Mouse (Mus musculus): ENCODE results near the gene Ntrk3. TPM values are rescaled to one million over a fixed set of nuclear protein-coding genes. Genes with fewer than 3 reads are reported as not detected.

Gene Ntrk3
- polyA plus RNA-seq, 2 experiments: 5.3 to 15.0 TPM

DNA sequence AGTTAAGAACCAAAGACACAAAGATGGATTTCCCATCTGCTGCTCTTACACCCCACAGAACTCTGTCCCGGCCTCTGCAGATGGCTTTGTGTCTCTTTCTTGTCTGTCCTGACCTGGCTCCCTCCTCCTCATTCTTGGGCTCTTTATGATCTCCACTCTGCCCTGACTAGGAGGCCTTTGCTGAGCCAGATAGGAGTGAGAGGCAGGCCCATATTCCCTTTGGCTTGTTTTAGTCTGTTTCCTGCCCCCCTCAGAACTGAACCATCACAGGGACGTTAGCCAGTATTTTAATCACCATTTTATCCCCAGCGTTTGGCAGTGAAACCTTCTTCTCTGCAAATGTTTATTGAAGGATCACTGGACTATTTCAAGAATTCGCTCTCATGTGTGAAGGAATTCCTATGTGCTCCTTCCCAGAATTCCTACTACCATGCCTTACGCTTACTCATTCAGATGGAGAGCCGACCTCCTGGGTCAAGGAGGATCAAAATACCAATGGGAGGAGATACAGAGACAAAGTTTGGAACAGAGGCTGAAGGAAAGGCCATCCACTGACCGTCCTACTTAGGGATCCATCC, 31.4 kb upstream of the Ntrk3 start:
- Histone ChIP-seq H3K9ac (ENCODE audit: low read depth, low read length, severe bottlenecking) (no peak overlapping the region), H3K4me2 (replicated peaks; ENCODE audit: low read depth, low read length, severe bottlenecking) (no peak overlapping the region), H3K36me3 (ENCODE audit: control insufficient read depth, insufficient read depth, low read length) (peaks cover 14% of the 10 kb centered on the region), H3K4me1 (ENCODE audit: control insufficient read depth, insufficient read depth, low read length) (no peaks in the 10 kb centered on the region), H3K9me3 (ENCODE audit: control insufficient read depth, low read length) (no peaks in the 10 kb centered on the region), H3K27me3 (ENCODE audit: control insufficient read depth, insufficient read depth, low read length) (no peaks in the 10 kb centered on the region), H3K4me3 (replicated peaks; ENCODE audit: low read length) (no peak overlapping the region), H3K27ac (replicated peaks; ENCODE audit: low read depth, low read length) (no peak overlapping the region)
- DNase-seq (ENCODE audit: low spot score) (peak; percentile 8), ATAC-seq (ENCODE audit: low FRiP score, low read depth) (no peak)
- 62% methylated on average over 7 of the region's 7 CpGs for WGBS
- no peak for TF ChIP-seq POLR2A (IDR thresholded peaks at IDR 0.05; ENCODE audit: borderline replicate concordance, extremely low read depth, insufficient read depth, insufficient read length)

DNA sequence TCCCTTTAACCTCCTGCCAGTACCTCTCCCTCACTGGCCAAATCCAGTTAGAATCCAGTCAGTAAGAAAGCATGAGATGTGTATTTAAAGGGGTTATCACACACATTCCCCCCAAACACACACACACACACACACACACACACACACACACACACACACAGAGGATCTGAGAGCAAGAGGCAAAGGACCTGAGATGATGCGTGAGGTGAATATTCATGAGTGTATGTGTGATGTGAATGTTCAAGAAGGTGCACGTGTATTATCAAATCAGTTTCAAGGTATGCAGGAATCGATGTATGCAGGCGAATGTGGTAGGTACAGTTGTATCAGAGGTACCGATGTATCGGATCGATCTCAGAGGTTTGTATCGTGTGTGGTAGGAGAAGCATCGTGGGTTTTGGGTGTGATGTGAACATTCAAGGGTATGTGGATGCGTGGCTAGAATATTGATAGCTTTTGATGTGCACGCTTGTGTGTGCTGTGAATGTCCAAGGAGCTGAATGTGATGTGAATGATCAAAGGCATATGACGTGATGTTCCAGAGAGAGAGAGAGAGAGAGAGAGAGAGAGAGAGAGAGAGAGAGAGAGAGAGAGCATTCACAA, 30.2 kb upstream of the Ntrk3 start:
- WGBS: 86% methylated on average over 12 of the region's 12 CpGs

DNA sequence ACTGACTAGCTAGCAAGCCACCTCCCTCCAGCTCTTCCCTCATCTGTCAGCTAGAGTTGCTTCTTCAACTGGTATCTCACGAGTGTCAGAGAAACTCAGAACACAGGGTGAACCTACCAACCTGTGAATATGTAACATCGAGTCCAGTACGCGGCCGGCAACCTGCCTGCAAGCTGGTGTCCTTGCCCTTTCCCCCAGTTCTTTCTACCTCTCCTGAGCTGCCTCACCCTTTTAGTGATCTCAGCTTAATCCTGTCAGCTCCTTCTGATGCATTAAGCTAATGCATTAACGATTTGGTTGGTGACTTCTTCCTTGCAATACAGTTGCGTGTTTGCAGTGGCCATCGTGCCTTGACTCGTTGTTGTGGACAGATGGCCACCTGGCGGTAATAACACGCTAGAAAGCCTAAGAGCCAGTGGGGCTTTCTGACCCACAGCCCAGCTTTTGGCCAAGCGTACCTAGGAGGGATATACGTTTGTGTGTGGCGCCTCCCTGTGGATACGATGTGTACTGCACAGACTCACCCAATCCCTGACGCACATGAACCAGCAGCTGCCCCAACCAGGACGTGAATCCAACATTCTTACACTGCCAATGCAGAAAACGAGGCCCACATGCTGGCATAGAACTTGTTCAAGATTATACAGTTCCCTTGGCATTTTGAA, 28.3 kb upstream of the Ntrk3 start:
- Histone ChIP-seq H3K27me3 (ENCODE audit: control insufficient read depth, insufficient read depth, low read length) (no peaks in the 10 kb centered on the region), H3K9ac (ENCODE audit: low read depth, low read length, severe bottlenecking) (no peak overlapping the region; the same call in 1 of the 2 replicates), H3K36me3 (ENCODE audit: control insufficient read depth, insufficient read depth, low read length) (no peaks in the 10 kb centered on the region), H3K27ac (replicated peaks; ENCODE audit: low read depth, low read length) (no peak overlapping the region), H3K9me3 (ENCODE audit: control insufficient read depth, low read length) (no peaks in the 10 kb centered on the region), H3K4me3 (replicated peaks; ENCODE audit: low read length) (no peak overlapping the region), H3K4me1 (ENCODE audit: control insufficient read depth, insufficient read depth, low read length) (no peaks in the 10 kb centered on the region), H3K4me2 (replicated peaks; ENCODE audit: low read depth, low read length, severe bottlenecking) (no peak overlapping the region)
- 21% methylated on average over 18 of the region's 18 CpGs for WGBS
- peak; percentile 68 for ATAC-seq (ENCODE audit: low FRiP score, low read depth)
- no peak for TF ChIP-seq POLR2A (IDR thresholded peaks at IDR 0.05; ENCODE audit: borderline replicate concordance, extremely low read depth, insufficient read depth, insufficient read length)
- DNase-seq (ENCODE audit: low spot score): peak; percentile 67

More for the DNA sequence above, 30.2 kb upstream of the Ntrk3 start:
- H3K27me3 ChIP-seq (ENCODE audit: control insufficient read depth, insufficient read depth, low read length): no peaks in the 10 kb centered on the region
- peaks cover 3% of the 10 kb centered on the region for H3K36me3 ChIP-seq (ENCODE audit: control insufficient read depth, insufficient read depth, low read length)
- ATAC-seq (ENCODE audit: low FRiP score, low read depth) (no peak), DNase-seq (ENCODE audit: low spot score) (no peak)
- no peak overlapping the region for H3K9ac ChIP-seq (ENCODE audit: low read depth, low read length, severe bottlenecking)
- no peak overlapping the region for H3K4me3 ChIP-seq (replicated peaks; ENCODE audit: low read length)
- no peaks in the 10 kb centered on the region for H3K9me3 ChIP-seq (ENCODE audit: control insufficient read depth, low read length)
- H3K4me1 ChIP-seq (ENCODE audit: control insufficient read depth, insufficient read depth, low read length): no peaks in the 10 kb centered on the region
- H3K4me2 ChIP-seq (replicated peaks; ENCODE audit: low read depth, low read length, severe bottlenecking): no peak overlapping the region
- TF ChIP-seq POLR2A (IDR thresholded peaks at IDR 0.05; ENCODE audit: borderline replicate concordance, extremely low read depth, insufficient read depth, insufficient read length): no peak
- H3K27ac ChIP-seq (replicated peaks; ENCODE audit: low read depth, low read length): no peak overlapping the region

DNA sequence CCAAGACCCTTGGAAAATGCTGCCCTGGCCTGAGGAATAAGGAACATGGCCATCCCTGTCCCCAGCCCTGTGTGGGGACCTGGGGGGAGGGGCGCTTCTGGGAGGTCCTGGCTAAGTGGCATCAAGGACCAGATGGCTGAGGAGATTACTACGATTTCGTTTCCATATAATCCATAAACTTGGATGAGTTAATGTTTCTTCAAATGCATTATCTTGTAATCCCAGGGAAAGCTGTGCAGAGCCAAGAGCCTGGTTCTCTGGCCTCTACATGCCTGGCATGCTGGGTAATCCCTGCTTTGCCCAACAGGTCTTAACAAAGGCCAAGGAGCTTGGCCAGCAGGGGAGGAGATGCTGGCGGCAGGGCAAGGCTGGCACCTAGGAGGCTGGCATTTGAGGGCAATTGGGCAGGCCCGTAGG, 27.4 kb upstream of the Ntrk3 start:
- no peak overlapping the region for H3K4me3 ChIP-seq (replicated peaks; ENCODE audit: low read length)
- H3K4me1 ChIP-seq (ENCODE audit: control insufficient read depth, insufficient read depth, low read length): no peaks in the 10 kb centered on the region
- no peaks in the 10 kb centered on the region for H3K36me3 ChIP-seq (ENCODE audit: control insufficient read depth, insufficient read depth, low read length)
- no peak overlapping the region for H3K27ac ChIP-seq (replicated peaks; ENCODE audit: low read depth, low read length)
- no peak overlapping the region for H3K4me2 ChIP-seq (replicated peaks; ENCODE audit: low read depth, low read length, severe bottlenecking)
- no peaks in the 10 kb centered on the region for H3K9me3 ChIP-seq (ENCODE audit: control insufficient read depth, low read length)
- DNase-seq (ENCODE audit: low spot score): no peak
- H3K27me3 ChIP-seq (ENCODE audit: control insufficient read depth, insufficient read depth, low read length): no peaks in the 10 kb centered on the region
- H3K9ac ChIP-seq (ENCODE audit: low read depth, low read length, severe bottlenecking): no peak overlapping the region
- ATAC-seq (ENCODE audit: low FRiP score, low read depth): no peak
- whole genome bisulfite sequencing: 72% methylated on average over 5 of the region's 5 CpGs
- no peak for TF ChIP-seq POLR2A (IDR thresholded peaks at IDR 0.05; ENCODE audit: borderline replicate concordance, extremely low read depth, insufficient read depth, insufficient read length)

DNA sequence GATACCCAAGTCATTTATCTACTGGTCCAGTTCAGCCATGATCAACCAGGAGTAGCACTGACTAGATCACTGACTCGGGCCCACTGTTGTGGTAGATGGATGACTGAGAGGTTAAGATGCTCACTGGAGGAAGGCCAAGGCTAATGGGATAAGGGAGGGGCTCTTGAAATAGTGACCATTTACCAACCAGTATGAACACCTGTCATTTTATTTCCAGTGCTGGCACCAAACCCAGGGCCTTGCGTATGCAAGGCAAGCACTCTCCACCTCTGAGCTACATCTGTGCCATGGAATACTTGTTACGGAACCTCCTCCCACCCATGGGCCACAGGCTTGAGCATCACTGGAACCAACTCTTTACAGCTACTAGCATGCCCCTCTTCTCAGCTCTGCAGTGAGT, 26.0 kb upstream of the Ntrk3 start:
- no peaks in the 10 kb centered on the region for H3K9me3 ChIP-seq (ENCODE audit: control insufficient read depth, low read length)
- no peak overlapping the region for H3K4me3 ChIP-seq (replicated peaks; ENCODE audit: low read length)
- no peak for TF ChIP-seq POLR2A (IDR thresholded peaks at IDR 0.05; ENCODE audit: borderline replicate concordance, extremely low read depth, insufficient read depth, insufficient read length)
- H3K27ac ChIP-seq (replicated peaks; ENCODE audit: low read depth, low read length): no peak overlapping the region
- WGBS: 95% methylated on average over 3 of the region's 3 CpGs
- no peak for ATAC-seq (ENCODE audit: low FRiP score, low read depth)
- no peak overlapping the region for H3K9ac ChIP-seq (ENCODE audit: low read depth, low read length, severe bottlenecking)
- no peaks in the 10 kb centered on the region for H3K27me3 ChIP-seq (ENCODE audit: control insufficient read depth, insufficient read depth, low read length)
- no peaks in the 10 kb centered on the region for H3K36me3 ChIP-seq (ENCODE audit: control insufficient read depth, insufficient read depth, low read length)
- no peak overlapping the region for H3K4me2 ChIP-seq (replicated peaks; ENCODE audit: low read depth, low read length, severe bottlenecking)
- no peaks in the 10 kb centered on the region for H3K4me1 ChIP-seq (ENCODE audit: control insufficient read depth, insufficient read depth, low read length)
- DNase-seq (ENCODE audit: low spot score): no peak
